Mouse (Mus musculus): ENCODE data around the gene Serpinb9b. TPM values are rescaled to one million over a fixed set of nuclear protein-coding genes. Genes with fewer than 3 reads are reported as not detected.

Serpinb9b gene
- total RNA-seq, 1 experiment, result 12.3 TPM

- DNase-seq (ENCODE audit: low read depth, low spot score), result no peak
- in situ Hi-C loops (cut with MboI; ENCODE audit: low sequenced_read_pairs in 2 of 2, unreplicated experiment in 2 of 2), result loop anchor here in 1 of 2 experiments (10.0 kb wide), 1 partner anchor 167 kb away; no protein-coding TSS in a partner anchor
Measured at GRCm38 (mm10) chr13:33071776-33072175, 44.6 kb downstream of the Serpinb9b start.

GRCm38 (mm10) chr13:33074029-33074428 is 46.8 kb downstream of the Serpinb9b start:
- DNase-seq (ENCODE audit: low read depth, low spot score), result no peak

More at GRCm38 (mm10) chr13:33071776-33072175, 44.6 kb downstream of the Serpinb9b start:
- H3K4me3 ChIP-seq (ENCODE audit: insufficient read depth in 1 of 2, low read depth in 1 of 2, low read length in 2 of 2, poor library complexity in 1 of 2, severe bottlenecking in 1 of 2), result no peak overlapping the region
- no peaks in the 10 kb centered on the region for H3K4me1 ChIP-seq (ENCODE audit: control insufficient read depth in 2 of 2, insufficient read depth in 2 of 2, low read length in 2 of 2, poor library complexity in 1 of 2)
- no peak overlapping the region for H3K27ac ChIP-seq (ENCODE audit: insufficient read depth, low read depth, low read length, poor library complexity, severe bottlenecking)
- H3K36me3 ChIP-seq (ENCODE audit: control insufficient read depth, insufficient read depth, low read length, poor library complexity, severe bottlenecking), result no peaks in the 10 kb centered on the region
- TF ChIP-seq HCFC1 (IDR thresholded peaks at IDR 0.05; ENCODE audit: borderline replicate concordance, insufficient read depth, low read length) (no peak), ZNF384 (IDR thresholded peaks at IDR 0.05; ENCODE audit: low read depth, low read length) (no peak), ZC3H11A (IDR thresholded peaks at IDR 0.05; ENCODE audit: borderline replicate concordance, low read depth, low read length) (no peak), MAFK (IDR thresholded peaks at IDR 0.05; ENCODE audit: insufficient read depth, low read depth, low read length) (no peak), CHD2 (IDR thresholded peaks at IDR 0.05; ENCODE audit: low read depth, low read length) (no peak)
- H3K9ac ChIP-seq (ENCODE audit: insufficient read depth, low read depth, low read length, poor library complexity, severe bottlenecking), result no peak overlapping the region
- no peaks in the 10 kb centered on the region for H3K9me3 ChIP-seq (ENCODE audit: control insufficient read depth, insufficient read depth, low read depth, low read length)

GRCm38 (mm10) chr13:33076247-33076646 is 49.0 kb downstream of the Serpinb9b start:
- Histone ChIP-seq H3K36me3 (ENCODE audit: control insufficient read depth, insufficient read depth, low read length, poor library complexity, severe bottlenecking) (no peaks in the 10 kb centered on the region), H3K27ac (ENCODE audit: insufficient read depth, low read depth, low read length, poor library complexity, severe bottlenecking) (no peak overlapping the region), H3K9me3 (ENCODE audit: control insufficient read depth, insufficient read depth, low read depth, low read length) (no peaks in the 10 kb centered on the region), H3K4me1 (ENCODE audit: control insufficient read depth in 2 of 2, insufficient read depth in 2 of 2, low read length in 2 of 2, poor library complexity in 1 of 2) (no peaks in the 10 kb centered on the region), H3K4me3 (ENCODE audit: insufficient read depth in 1 of 2, low read depth in 1 of 2, low read length in 2 of 2, poor library complexity in 1 of 2, severe bottlenecking in 1 of 2) (no peak overlapping the region), H3K9ac (ENCODE audit: insufficient read depth, low read depth, low read length, poor library complexity, severe bottlenecking) (no peak overlapping the region)
- in situ Hi-C loops (cut with MboI; ENCODE audit: low sequenced_read_pairs in 2 of 2, unreplicated experiment in 2 of 2), result loop anchor here in 1 of 2 experiments (10.0 kb wide), 1 partner anchor 171 kb away; no protein-coding TSS in a partner anchor
- DNase-seq (ENCODE audit: low read depth, low spot score), result no peak
- TF ChIP-seq HCFC1 (IDR thresholded peaks at IDR 0.05; ENCODE audit: borderline replicate concordance, insufficient read depth, low read length) (no peak), ZC3H11A (IDR thresholded peaks at IDR 0.05; ENCODE audit: borderline replicate concordance, low read depth, low read length) (no peak), CHD2 (IDR thresholded peaks at IDR 0.05; ENCODE audit: low read depth, low read length) (no peak), MAFK (IDR thresholded peaks at IDR 0.05; ENCODE audit: insufficient read depth, low read depth, low read length) (no peak), ZNF384 (IDR thresholded peaks at IDR 0.05; ENCODE audit: low read depth, low read length) (no peak)

More at GRCm38 (mm10) chr13:33074029-33074428, 46.8 kb downstream of the Serpinb9b start:
- H3K36me3 ChIP-seq (ENCODE audit: control insufficient read depth, insufficient read depth, low read length, poor library complexity, severe bottlenecking), result no peaks in the 10 kb centered on the region
- no peaks in the 10 kb centered on the region for H3K9me3 ChIP-seq (ENCODE audit: control insufficient read depth, insufficient read depth, low read depth, low read length)
- TF ChIP-seq ZNF384 (IDR thresholded peaks at IDR 0.05; ENCODE audit: low read depth, low read length), result no peak
- peak; percentile 49; the same call in 1 of the 2 replicates for TF ChIP-seq ZC3H11A (IDR thresholded peaks at IDR 0.05; ENCODE audit: borderline replicate concordance, low read depth, low read length)
- in situ Hi-C loops (cut with MboI; ENCODE audit: low sequenced_read_pairs in 2 of 2, unreplicated experiment in 2 of 2), result loop anchor here in 1 of 2 experiments (10.0 kb wide), 1 partner anchor 169 kb away; no protein-coding TSS in a partner anchor
- no peak overlapping the region for H3K4me3 ChIP-seq (ENCODE audit: insufficient read depth in 1 of 2, low read depth in 1 of 2, low read length in 2 of 2, poor library complexity in 1 of 2, severe bottlenecking in 1 of 2)
- no peak overlapping the region for H3K9ac ChIP-seq (ENCODE audit: insufficient read depth, low read depth, low read length, poor library complexity, severe bottlenecking)
- no peak overlapping the region for H3K27ac ChIP-seq (ENCODE audit: insufficient read depth, low read depth, low read length, poor library complexity, severe bottlenecking)
- H3K4me1 ChIP-seq (ENCODE audit: control insufficient read depth in 2 of 2, insufficient read depth in 2 of 2, low read length in 2 of 2, poor library complexity in 1 of 2), result no peaks in the 10 kb centered on the region

GRCm38 (mm10) chr13:33077026-33077685 is 49.9 kb downstream of the Serpinb9b start:
- Histone ChIP-seq H3K4me3 (ENCODE audit: insufficient read depth in 1 of 2, low read depth in 1 of 2, low read length in 2 of 2, poor library complexity in 1 of 2, severe bottlenecking in 1 of 2) (no peak overlapping the region), H3K36me3 (ENCODE audit: control insufficient read depth, insufficient read depth, low read length, poor library complexity, severe bottlenecking) (no peaks in the 10 kb centered on the region), H3K9ac (ENCODE audit: insufficient read depth, low read depth, low read length, poor library complexity, severe bottlenecking) (no peak overlapping the region), H3K4me1 (ENCODE audit: control insufficient read depth in 2 of 2, insufficient read depth in 2 of 2, low read length in 2 of 2, poor library complexity in 1 of 2) (no peaks in the 10 kb centered on the region), H3K27ac (ENCODE audit: insufficient read depth, low read depth, low read length, poor library complexity, severe bottlenecking) (no peak overlapping the region), H3K9me3 (ENCODE audit: control insufficient read depth, insufficient read depth, low read depth, low read length) (no peaks in the 10 kb centered on the region)
- DNase-seq (ENCODE audit: low read depth, low spot score), result no peak
- TF ChIP-seq CHD2 (IDR thresholded peaks at IDR 0.05; ENCODE audit: low read depth, low read length), result no peak
- TF ChIP-seq MAFK (IDR thresholded peaks at IDR 0.05; ENCODE audit: insufficient read depth, low read depth, low read length), result no peak
- in situ Hi-C loops (cut with MboI; ENCODE audit: low sequenced_read_pairs in 2 of 2, unreplicated experiment in 2 of 2), result loop anchor here in 1 of 2 experiments (10.0 kb wide), 1 partner anchor 172 kb away; no protein-coding TSS in a partner anchor
